ENCODE assay signal across 10 mouse cellular contexts in genomic region chr6:51129096-51129495, GRCm38 (mm10).
DNase-seq lines count a peak whose midpoint lies in the region; ATAC-seq and TF ChIP-seq lines count a peak whose summit lies in the region.
"Had no signal": no experiment of that assay in that cellular context is flagged by ENCODE, and none has a peak within 500 bp of the region (broad histone marks: within the 10 kb centered on the region; RNA-seq: fewer than 3 reads in every experiment).

No protein-coding gene starts in this region.

- no peak for TF ChIP-seq CTCF in left cerebral cortex, adult 2 months (IDR thresholded peaks at IDR 0.05)

- H3K36me3 ChIP-seq in liver, embryonic 12.5 days = no peaks in the 10 kb centered on the region
- H3K36me3 ChIP-seq: hindbrain, embryonic 15.5 days had no signal

- H3K9me3 ChIP-seq in liver, embryonic 12.5 days (replicated peaks) = no peaks in the 10 kb centered on the region
- H3K9me3 ChIP-seq: hindbrain, embryonic 15.5 days had no signal

- H3K4me1 ChIP-seq in brown adipose tissue, adult 24 weeks (ENCODE audit: control insufficient read depth, insufficient read depth, insufficient read length, low read length) = no peaks in the 10 kb centered on the region
- 0 out of 2 replicates have a peak, but pooled peaks cover 2% of the 10 kb centered on the region for H3K4me1 ChIP-seq in liver, embryonic 12.5 days
- H3K4me1 ChIP-seq: hindbrain, embryonic 15.5 days had no signal

- no peaks in the 10 kb centered on the region for H3K27me3 ChIP-seq in liver, embryonic 12.5 days (replicated peaks)
- H3K27me3 ChIP-seq: hindbrain, embryonic 15.5 days had no signal

- no peak overlapping the region for H3K9ac ChIP-seq in liver, embryonic 12.5 days
- H3K9ac ChIP-seq: hindbrain, embryonic 15.5 days had no signal

- DNase-seq in heart, adult 11 months = peak; percentile 84
- DNase-seq in heart, adult 8-10 months (ENCODE audit: low spot score) = no peak
- no peak for DNase-seq in left cerebral cortex, adult 2 months (ENCODE audit: extremely low spot score in 1 of 2, low spot score in 2 of 2)
- DNase-seq in left cerebral cortex, adult 8-10 months (ENCODE audit: low spot score in 2 of 2) = no peak
- DNase-seq in urinary bladder, postnatal 4 days (ENCODE audit: low spot score in 2 of 2) = no peak
- DNase-seq: right cerebral cortex, postnatal 25 days had no signal

- peak overlapping the region; percentile 42 for H3K4me2 ChIP-seq in liver, embryonic 12.5 days
- H3K4me2 ChIP-seq: hindbrain, embryonic 15.5 days had no signal

- intact Hi-C loops in left cerebral cortex, adult 2 months (cut with DNase I) = no loop called here

- ATAC-seq in liver, embryonic 12.5 days = no peak
- ATAC-seq in CD4-positive, CD25-positive, alpha-beta regulatory T cell, adult 4 months = no peak

- 0 out of 2 replicates have a peak overlapping the region, but pooled peaks have one; percentile 1 for H3K4me3 ChIP-seq in left cerebral cortex, adult 2 months
- H3K4me3 ChIP-seq in brown adipose tissue, adult 24 weeks (ENCODE audit: insufficient read depth, low read depth, low read length) = peak overlapping the region; percentile 58; the same call in 1 of the 2 replicates
- H3K4me3 ChIP-seq in liver, embryonic 12.5 days = peak overlapping the region; percentile 38; the same call in 1 of the 2 replicates
- H3K4me3 ChIP-seq: hindbrain, embryonic 15.5 days had no signal

- H3K27ac ChIP-seq in left cerebral cortex, adult 2 months = no peak overlapping the region
- peak overlapping the region; percentile 65; the same call in 1 of the 2 replicates for H3K27ac ChIP-seq in brown adipose tissue, adult 24 weeks (replicated peaks; ENCODE audit: low read depth, low read length)
- no peak overlapping the region for H3K27ac ChIP-seq in liver, embryonic 12.5 days
- H3K27ac ChIP-seq: hindbrain, embryonic 15.5 days had no signal

- WGBS in liver, embryonic 12.5 days (ENCODE audit: insufficient replicate concordance) = 80% methylated on average over 13 of the region's 13 CpGs

Comparison
In these comparisons a context has a peak if more than half of its experiments do, and no peak if none do; other contexts are left out.
1. H3K4me3 ChIP-seq: peak in every context shown above with its lines; median percentile 58 in brown adipose tissue, adult 24 weeks; 38 in liver, embryonic 12.5 days; 1 in left cerebral cortex, adult 2 months.